Mouse (Mus musculus) MEL (cell line): ENCODE measurements around the gene Podxl2. TPM values are rescaled to one million over a fixed set of nuclear protein-coding genes. Genes with fewer than 3 reads are reported as not detected.

Experiments used
- DNase-seq: peaks from one replicate; pipeline ENCODE4 v3.0.0; 2011; ENCODE audit warnings: low read depth, low spot score
- H3K27ac ChIP-seq: 2 replicates; pipeline ENCODE4 v1.5.1; 2012; ENCODE audit warnings: low read depth, mild to moderate bottlenecking, control low read depth, low read length, moderate library complexity; ENCODE audit not compliant: control insufficient read depth
- H3K27me3 ChIP-seq, 2 experiments: fragments of 150-350 bp in 1 of 2; sonication (generic) in 1 of 2; 2 replicates each; pipeline ENCODE4 v1.6.1; 2012; ENCODE audit warnings: low read length in 2 of 2, mild to moderate bottlenecking in 2 of 2, improper control_type of control experiment in 1 of 2, moderate library complexity in 1 of 2; ENCODE audit not compliant: insufficient read depth in 2 of 2, control insufficient read depth in 1 of 2
- H3K36me3 ChIP-seq, 2 experiments: 2 replicates each; pipeline ENCODE4 v1.6.1; 2012 to 2014; ENCODE audit warnings: low read length in 2 of 2, improper control_type of control experiment in 1 of 2, inconsistent platforms in 1 of 2, mild to moderate bottlenecking in 1 of 2; ENCODE audit not compliant: insufficient read depth in 2 of 2, control insufficient read depth in 1 of 2
- H3K4me1 ChIP-seq, 2 experiments: fragments of 150-350 bp in 1 of 2; sonication (generic) in 1 of 2; 2 replicates each; pipeline ENCODE4 v1.6.1; 2012; ENCODE audit warnings: low read length in 2 of 2, improper control_type of control experiment in 1 of 2, mild to moderate bottlenecking in 1 of 2; ENCODE audit not compliant: insufficient read depth in 2 of 2, control insufficient read depth in 1 of 2
- H3K4me3 ChIP-seq, 2 experiments: fragments of 150-350 bp in 1 of 2; sonication (generic) in 1 of 2; 2 replicates each; pipeline ENCODE4 v1.5.1; 2012; ENCODE audit warnings: low read depth in 2 of 2, low read length in 2 of 2, mild to moderate bottlenecking in 2 of 2, moderate library complexity in 2 of 2, control low read depth in 1 of 2, improper control_type of control experiment in 1 of 2; ENCODE audit not compliant: control insufficient read depth in 1 of 2, insufficient read depth in 1 of 2
- H3K79me2 ChIP-seq: 2 replicates; pipeline ENCODE4 v1.6.1; 2012; ENCODE audit warnings: mild to moderate bottlenecking, low read length, moderate library complexity; ENCODE audit not compliant: control insufficient read depth, poor library complexity, insufficient read depth
- H3K9ac ChIP-seq: 2 replicates; pipeline ENCODE4 v1.6.1; 2012; ENCODE audit warnings: low read depth, mild to moderate bottlenecking, control low read depth, low read length, moderate library complexity; ENCODE audit not compliant: control insufficient read depth, poor library complexity, severe bottlenecking
- H3K9me3 ChIP-seq: fragments of 150-350 bp; sonication (generic); replicated peaks from 2 replicates; pipeline ENCODE4 v1.6.1; 2012; ENCODE audit warnings: mild to moderate bottlenecking, low read length, improper control_type of control experiment, moderate library complexity; ENCODE audit not compliant: insufficient read depth
- CHD1 ChIP-seq: IDR thresholded peaks from 2 replicates; pipeline ENCODE4 v1.6.1; 2012; ENCODE audit warnings: low read depth, mild to moderate bottlenecking, inconsistent platforms, low read length, improper control_type of control experiment
- CHD2 ChIP-seq: IDR thresholded peaks from 2 replicates; pipeline ENCODE4 v1.6.1; 2011; ENCODE audit warnings: low read length, improper control_type of control experiment
- ELF1 ChIP-seq: IDR thresholded peaks from 2 replicates; pipeline ENCODE4 v1.6.1; 2014; ENCODE audit warnings: low read depth, mild to moderate bottlenecking, inconsistent platforms, low read length, improper control_type of control experiment, moderate library complexity
- ETS1 ChIP-seq: IDR thresholded peaks from 2 replicates; pipeline ENCODE4 v1.6.1; 2012; ENCODE audit warnings: low read depth, mild to moderate bottlenecking, inconsistent platforms, low read length, improper control_type of control experiment, moderate library complexity
- HCFC1 ChIP-seq: IDR thresholded peaks from 2 replicates; pipeline ENCODE4 v1.6.1; 2012; ENCODE audit warnings: low read depth, mild to moderate bottlenecking, inconsistent platforms, low read length, improper control_type of control experiment, moderate library complexity
- MAX ChIP-seq: IDR thresholded peaks from 2 replicates; pipeline ENCODE4 v1.6.1; 2011; ENCODE audit warnings: low read length, improper control_type of control experiment
- MEF2A ChIP-seq: IDR thresholded peaks from 2 replicates; pipeline ENCODE4 v1.6.1; 2014; ENCODE audit warnings: low read depth, mild to moderate bottlenecking, inconsistent platforms, low read length, improper control_type of control experiment; ENCODE audit not compliant: poor library complexity, insufficient replicate concordance, severe bottlenecking; ENCODE audit errors: extremely low read depth
- MXI1 ChIP-seq: IDR thresholded peaks from 2 replicates; pipeline ENCODE4 v1.6.1; 2011; ENCODE audit warnings: mild to moderate bottlenecking, low read depth, low read length, improper control_type of control experiment
- RAD21 ChIP-seq: IDR thresholded peaks from 2 replicates; pipeline ENCODE4 v1.6.1; 2011; ENCODE audit warnings: mild to moderate bottlenecking, low read depth, low read length, improper control_type of control experiment
- SIN3A ChIP-seq: IDR thresholded peaks from 2 replicates; pipeline ENCODE4 v1.6.1; 2012; ENCODE audit warnings: low read length, improper control_type of control experiment, inconsistent platforms
- TCF12 ChIP-seq: IDR thresholded peaks from 2 replicates; pipeline ENCODE4 v1.6.1; 2014; ENCODE audit warnings: low read depth, mild to moderate bottlenecking, inconsistent platforms, low read length, improper control_type of control experiment, moderate library complexity
- UBTF ChIP-seq: IDR thresholded peaks from 2 replicates; pipeline ENCODE4 v1.6.1; 2012; ENCODE audit warnings: low read depth, mild to moderate bottlenecking, inconsistent platforms, low read length, improper control_type of control experiment, moderate library complexity, borderline replicate concordance; ENCODE audit not compliant: insufficient read depth
- USF1 ChIP-seq: IDR thresholded peaks from 2 replicates; pipeline ENCODE4 v1.6.1; 2014; ENCODE audit warnings: low read depth, mild to moderate bottlenecking, inconsistent platforms, low read length, improper control_type of control experiment, moderate library complexity
- USF2 ChIP-seq, 2 experiments: IDR thresholded peaks; 2 replicates each; pipeline ENCODE4 v1.6.1; 2011 to 2012; ENCODE audit warnings: improper control_type of control experiment in 2 of 2, low read length in 2 of 2, borderline replicate concordance in 1 of 2, inconsistent platforms in 1 of 2, low read depth in 1 of 2, mild to moderate bottlenecking in 1 of 2; ENCODE audit not compliant: insufficient read depth in 1 of 2
- ZC3H11A ChIP-seq: IDR thresholded peaks from 2 replicates; pipeline ENCODE4 v1.6.1; 2012; ENCODE audit warnings: low read depth, mild to moderate bottlenecking, inconsistent platforms, low read length, improper control_type of control experiment
- ZKSCAN1 ChIP-seq: IDR thresholded peaks from 2 replicates; pipeline ENCODE4 v1.6.1; 2012; ENCODE audit warnings: low read depth, mild to moderate bottlenecking, inconsistent platforms, low read length, improper control_type of control experiment, moderate library complexity
- polyA plus RNA-seq, 2 experiments: library from polyadenylated mRNA; stranded (reverse) in 1 of 2; unstranded in 1 of 2; fragments of >175 nt in 1 of 2; fragments of >200 nt in 1 of 2; gene quantifications; 2 replicates each; pipeline versions ENCODE4 v1.2.1 to v1.2.4; 2012; ENCODE audit warnings: low replicate concordance in 2 of 2, low read depth in 1 of 2; ENCODE audit not compliant: insufficient read length in 2 of 2, insufficient read depth in 1 of 2, missing spikeins in 1 of 2
- total RNA-seq: library from RNA; depleted of rRNA; stranded (reverse); fragments of 300-350 nt; gene quantifications from 2 replicates; pipeline ENCODE4 v1.2.3, GENCODE M21; 2012

Gene Podxl2
- total and polyA plus RNA-seq, 3 experiments, result 0.10 TPM; not detected in 2

DNA sequence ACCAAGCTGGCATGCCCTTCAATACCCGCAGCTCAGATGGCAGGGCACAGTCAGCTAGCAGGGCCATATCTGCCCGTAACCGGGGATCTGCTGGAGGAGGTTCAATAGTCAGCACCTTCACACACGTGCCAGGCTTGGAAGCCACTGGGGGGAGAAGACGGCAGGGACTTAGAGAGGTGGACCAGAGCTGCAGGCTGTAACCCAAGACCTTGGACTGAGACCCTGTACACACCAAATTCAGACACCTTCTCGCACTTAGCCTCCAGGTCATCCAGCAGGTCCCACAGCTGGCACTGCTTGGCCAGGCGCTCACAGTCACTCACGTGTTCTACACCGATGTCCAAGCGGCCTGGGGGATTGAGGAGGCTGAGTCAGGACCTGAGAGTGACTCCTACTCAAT lies 36.2 kb downstream of the Podxl2 start:
- no peak overlapping the region for H3K9ac ChIP-seq
- peaks cover 2 to 6% of the 10 kb centered on the region in 2 experiments; a peak in 2 of 4 replicates for H3K4me1 ChIP-seq
- no peak overlapping the region for H3K27ac ChIP-seq
- H3K79me2 ChIP-seq, result no peaks in the 10 kb centered on the region; the same call in 1 of the 2 replicates
- DNase-seq, result no peak
- H3K4me3 ChIP-seq, result no peak overlapping the region
- H3K27me3 ChIP-seq, result no peaks in the 10 kb centered on the region
- no peak for TF ChIP-seq CHD1
- TF ChIP-seq HCFC1, result no peak
- no peak for TF ChIP-seq UBTF
- TF ChIP-seq ZC3H11A, result no peak
- TF ChIP-seq USF2 (IDR thresholded peaks at IDR 0.05; ENCODE audit: borderline replicate concordance in 1 of 2, insufficient read depth in 1 of 2, low read depth in 1 of 2, low read length in 2 of 2), result no peak
- no peak for TF ChIP-seq SIN3A
- no peak for TF ChIP-seq CHD2
- no peak for TF ChIP-seq RAD21
- TF ChIP-seq MAX, result no peak
- TF ChIP-seq, all 39 proteins: peak for 0
- Histone ChIP-seq H3K36me3 (no peaks in the 10 kb centered on the region), H3K9me3 (no peaks in the 10 kb centered on the region)

GRCm38 (mm10) chr6:88837999-88838398 lies 36.8 kb downstream of the Podxl2 start:
- Histone ChIP-seq H3K79me2 (no peaks in the 10 kb centered on the region; the same call in 1 of the 2 replicates), H3K4me3 (no peak overlapping the region), H3K9me3 (no peaks in the 10 kb centered on the region), H3K27ac (no peak overlapping the region), H3K4me1 (peaks cover 2 to 6% of the 10 kb centered on the region in 2 experiments; a peak in 3 of 4 replicates), H3K9ac (no peak overlapping the region), H3K27me3 (no peaks in the 10 kb centered on the region), H3K36me3 (no peaks in the 10 kb centered on the region)
- TF ChIP-seq TCF12, result no peak
- TF ChIP-seq ELF1, result no peak
- TF ChIP-seq CHD1, result no peak
- no peak for TF ChIP-seq HCFC1
- no peak for TF ChIP-seq USF1
- no peak for TF ChIP-seq ETS1
- no peak for TF ChIP-seq MXI1
- no peak for TF ChIP-seq USF2 (IDR thresholded peaks at IDR 0.05; ENCODE audit: borderline replicate concordance in 1 of 2, insufficient read depth in 1 of 2, low read depth in 1 of 2, low read length in 2 of 2)
- TF ChIP-seq CHD2, result no peak
- TF ChIP-seq MAX, result no peak
- TF ChIP-seq UBTF, result no peak
- TF ChIP-seq ZKSCAN1, result no peak
- TF ChIP-seq MEF2A, result no peak
- DNase-seq, result no peak
